Mouse (Mus musculus): ENCODE data around the gene Dner.

Gene Dner

GRCm38 (mm10) chr1:84436281-84436680 is 259.7 kb downstream of the Dner start:
- no peak for DNase-seq

DNA sequence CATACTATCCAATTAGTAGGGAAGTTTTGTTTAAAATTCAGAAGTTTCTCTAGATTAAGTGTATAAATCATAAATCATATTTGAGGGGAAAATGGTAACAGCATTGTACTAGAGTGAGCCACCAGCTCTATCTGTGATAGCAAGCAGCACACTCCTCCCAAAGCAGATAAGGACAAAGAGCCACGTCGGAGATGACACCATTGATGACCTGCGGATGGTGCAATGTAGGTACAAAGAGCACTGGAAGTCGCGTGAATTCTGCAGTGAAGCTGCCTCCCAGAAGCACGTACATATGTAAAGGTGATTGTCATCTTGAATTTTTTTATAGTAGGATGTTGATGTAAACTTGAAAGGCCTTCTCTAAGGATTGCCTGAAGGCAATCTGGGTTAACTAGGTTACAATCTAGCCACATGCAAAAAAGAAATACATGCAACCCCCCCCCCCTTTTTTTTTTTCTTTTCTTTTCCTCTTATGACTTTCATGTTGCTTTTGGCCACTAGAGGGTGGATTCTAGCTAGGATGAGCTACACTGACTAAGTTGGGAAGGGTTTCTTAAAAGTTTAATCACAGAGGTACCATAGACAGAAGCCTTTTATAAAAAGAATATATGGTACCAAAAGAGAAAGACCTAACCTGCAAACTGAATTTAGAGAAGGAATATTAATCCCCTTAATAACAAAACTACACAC is 262.6 kb downstream of the Dner start:
- no peak for DNase-seq

GRCm38 (mm10) chr1:84432311-84432710 is 263.7 kb downstream of the Dner start:
- DNase-seq = no peak

GRCm38 (mm10) chr1:84428331-84428730 is 267.7 kb downstream of the Dner start:
- no peak for DNase-seq

DNA sequence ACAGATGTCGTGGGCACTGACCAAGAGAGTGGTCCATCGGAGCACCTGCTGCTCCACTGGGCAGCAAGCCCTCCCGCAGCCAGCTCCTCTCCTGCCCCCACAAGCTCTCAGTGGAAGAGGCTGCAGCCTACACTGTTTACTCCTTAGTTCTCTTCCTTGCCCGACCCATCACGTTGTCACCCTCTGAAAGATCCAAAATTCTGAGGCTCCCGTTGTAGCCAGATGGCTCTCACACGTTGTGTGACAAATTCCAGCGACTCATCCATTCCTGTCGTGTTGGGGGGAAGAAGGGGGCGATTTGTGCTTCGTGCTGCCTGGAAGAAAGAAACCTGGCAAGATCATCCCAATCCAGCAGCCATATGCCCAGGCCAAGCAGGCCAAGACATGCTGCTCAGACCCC is 268.3 kb downstream of the Dner start:
- DNase-seq = no peak

GRCm38 (mm10) chr1:84426679-84427078 is 269.3 kb downstream of the Dner start:
- DNase-seq = no peak

- DNase-seq = no peak
These were observed 273.1 kb downstream of the Dner start for GRCm38 (mm10) chr1:84422881-84423280.

- no peak for DNase-seq
These were observed 274.2 kb downstream of the Dner start for GRCm38 (mm10) chr1:84421845-84422244.

DNA sequence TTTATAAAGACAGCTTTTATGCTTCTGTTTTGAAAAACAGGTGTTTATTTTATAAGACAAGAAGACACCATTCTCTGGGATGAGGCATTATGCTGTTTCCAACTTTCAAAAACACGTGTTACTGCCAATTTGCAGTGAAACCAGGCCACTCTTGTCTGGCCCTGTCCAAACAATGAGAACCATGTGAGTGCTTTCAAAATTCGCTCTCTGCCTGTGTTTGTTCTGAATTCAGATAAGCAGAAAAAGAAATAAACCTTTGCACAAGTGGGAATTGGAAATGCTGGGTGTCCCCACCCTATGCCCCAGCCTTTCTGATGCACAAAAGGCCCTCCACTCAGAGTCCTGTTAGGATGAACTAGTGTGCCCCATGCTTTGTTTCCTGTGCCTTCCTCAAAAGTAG is 276.6 kb downstream of the Dner start:
- no peak for DNase-seq

DNA sequence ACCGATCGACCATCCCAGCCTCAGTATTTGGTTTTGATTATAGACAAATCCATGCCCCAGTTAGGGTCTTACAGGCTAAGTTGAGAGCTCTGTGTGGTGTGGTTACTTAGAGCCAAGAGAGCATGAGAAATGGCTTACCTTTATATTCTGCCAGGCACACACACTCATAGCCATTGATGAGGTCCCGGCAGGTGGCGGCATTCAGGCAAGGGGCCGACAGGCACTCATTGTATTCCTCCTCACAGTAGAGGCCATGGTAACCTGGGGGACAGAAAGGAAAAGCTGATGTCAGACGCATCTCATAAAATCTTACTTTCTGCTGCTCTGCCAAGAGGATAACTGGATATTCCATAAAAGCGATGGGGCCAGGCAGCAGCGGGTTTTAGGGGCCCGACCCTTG is 277.5 kb downstream of the Dner start:
- no peak for DNase-seq

DNA sequence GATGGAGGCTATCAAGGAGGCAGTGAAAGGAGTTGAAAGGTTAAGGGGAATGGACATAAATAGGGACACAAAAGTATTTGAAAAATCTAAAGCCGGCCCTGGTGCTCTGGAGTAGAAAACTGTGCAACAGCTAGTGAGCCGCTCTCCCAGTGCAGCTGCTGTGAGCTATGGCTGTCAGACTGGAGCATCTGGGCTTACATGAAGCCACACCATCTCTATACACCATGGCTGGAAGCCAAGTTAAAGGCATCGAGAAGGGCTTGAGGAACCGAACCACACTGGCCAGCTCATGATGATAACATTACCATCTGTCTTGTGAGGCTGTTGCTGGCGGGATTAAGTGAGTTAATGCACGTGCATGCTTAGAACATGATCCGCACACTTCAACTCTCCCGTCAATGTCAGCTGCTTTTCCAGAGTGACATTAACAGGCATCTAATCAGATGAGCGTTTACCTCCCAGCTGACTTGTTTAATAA is 278.2 kb downstream of the Dner start:
- DNase-seq = no peak

- no peak for DNase-seq
These were observed 278.7 kb downstream of the Dner start for GRCm38 (mm10) chr1:84417276-84417675.

GRCm38 (mm10) chr1:84414464-84414863 is 281.6 kb downstream of the Dner start:
- DNase-seq = no peak

DNA sequence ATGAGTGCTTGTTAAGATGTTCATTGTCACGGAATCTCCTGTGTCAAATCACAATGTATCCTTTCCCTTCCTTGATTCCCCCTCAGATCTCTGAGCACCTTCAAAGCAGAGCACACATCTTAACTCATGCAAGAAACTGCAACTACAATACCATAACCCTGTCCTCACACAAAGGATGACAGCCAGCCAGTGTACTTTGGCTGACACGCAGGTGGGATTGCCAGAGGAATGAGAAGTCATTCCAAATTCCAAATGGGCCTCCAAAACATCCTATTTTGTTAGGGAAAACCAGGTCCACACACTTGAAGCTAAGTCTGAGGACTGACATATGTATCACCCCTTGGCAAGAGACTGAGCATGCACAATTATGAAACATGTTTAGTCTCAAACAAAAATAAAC is 286.5 kb downstream of the Dner start:
- no peak for DNase-seq

DNA sequence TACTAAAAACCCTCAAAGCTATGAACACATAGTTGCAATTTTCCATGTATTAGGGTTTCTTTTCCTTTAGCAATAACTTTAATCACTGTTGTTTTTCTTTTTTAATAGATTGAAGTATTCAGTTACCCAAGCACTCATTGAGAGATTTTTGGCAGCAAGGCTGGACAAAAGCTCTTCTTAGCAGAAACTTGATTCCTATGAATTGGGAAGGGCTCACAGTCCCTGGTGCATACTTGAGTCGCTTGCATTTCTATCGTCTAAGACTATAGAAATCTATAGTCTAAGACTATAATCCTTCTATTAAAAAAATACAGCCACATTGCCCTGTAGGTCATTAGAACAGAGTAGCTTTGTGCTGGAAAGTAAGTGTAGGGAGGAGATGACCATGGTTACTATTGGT is 287.1 kb downstream of the Dner start:
- no peak for DNase-seq

DNA sequence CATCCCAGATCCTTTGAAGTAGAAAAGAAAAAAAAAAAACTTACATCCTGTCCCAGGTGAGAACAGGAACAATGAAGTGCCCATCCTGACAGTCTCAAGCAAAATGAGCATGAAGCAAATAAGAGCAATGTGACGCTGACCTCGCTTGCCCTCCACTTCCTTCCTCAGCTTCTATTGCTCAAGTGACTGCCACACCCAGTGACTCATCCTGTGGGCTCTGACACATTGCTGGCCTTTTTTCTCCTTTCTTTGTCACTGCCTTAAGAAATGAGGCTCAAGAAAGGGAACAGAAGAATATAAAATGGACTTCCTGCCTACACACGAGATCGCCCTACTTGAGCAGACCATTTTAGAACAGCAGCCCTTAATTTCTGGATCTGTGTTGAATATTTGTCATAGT is 289.1 kb downstream of the Dner start:
- DNase-seq = peak; percentile 57

- no peak for DNase-seq
These were observed 290.3 kb downstream of the Dner start for GRCm38 (mm10) chr1:84405551-84406290.

DNA sequence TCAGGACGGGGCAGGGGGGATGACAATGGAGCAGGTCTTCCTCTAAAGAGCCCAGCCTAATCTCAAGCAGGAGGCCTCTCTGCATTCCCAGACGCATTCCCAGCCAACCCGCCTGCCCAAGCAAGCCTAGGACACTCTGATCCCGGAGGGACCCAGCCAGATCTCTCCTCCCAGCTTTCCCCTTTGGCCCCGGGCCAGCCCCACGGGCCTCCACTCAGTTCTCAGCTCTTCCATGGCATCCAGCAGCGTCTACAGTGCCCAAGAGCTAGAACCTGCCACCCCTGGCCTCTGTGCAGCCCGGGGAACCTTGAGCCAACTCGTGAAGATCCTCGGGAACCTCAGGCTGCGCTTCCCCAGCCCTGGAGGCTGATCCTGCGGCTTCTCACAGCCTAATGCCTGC is 291.1 kb downstream of the Dner start:
- peak; percentile 35 for DNase-seq

GRCm38 (mm10) chr1:84402154-84402553 is 293.9 kb downstream of the Dner start:
- DNase-seq = no peak

- no peak for DNase-seq
These were observed 296.4 kb downstream of the Dner start for GRCm38 (mm10) chr1:84399671-84400070.

GRCm38 (mm10) chr1:84399118-84399517 is 296.9 kb downstream of the Dner start:
- no peak for DNase-seq

GRCm38 (mm10) chr1:84396787-84397186 is 299.2 kb downstream of the Dner start:
- DNase-seq = no peak

DNA sequence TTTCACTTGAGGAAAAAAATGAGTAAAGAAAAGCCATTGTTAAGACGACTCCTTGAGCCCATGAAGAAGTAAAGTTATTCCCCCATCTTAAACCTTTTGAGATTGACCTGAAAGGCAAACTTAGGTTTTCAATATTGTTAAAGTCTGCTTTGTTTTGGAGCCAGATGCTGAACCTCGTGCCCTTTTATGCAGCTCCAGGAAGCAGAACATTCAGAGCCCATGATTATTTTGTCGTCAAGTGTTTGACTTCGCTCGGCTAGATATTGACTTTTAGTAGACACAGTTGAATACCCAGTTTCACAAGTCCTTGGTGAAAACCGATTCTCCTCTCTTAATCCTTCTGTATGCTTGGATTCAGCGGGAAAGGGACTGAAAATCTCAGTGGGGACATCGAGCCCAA is 300.1 kb downstream of the Dner start:
- DNase-seq = no peak

GRCm38 (mm10) chr1:84390961-84391360 is 305.1 kb downstream of the Dner start:
- DNase-seq = no peak

DNA sequence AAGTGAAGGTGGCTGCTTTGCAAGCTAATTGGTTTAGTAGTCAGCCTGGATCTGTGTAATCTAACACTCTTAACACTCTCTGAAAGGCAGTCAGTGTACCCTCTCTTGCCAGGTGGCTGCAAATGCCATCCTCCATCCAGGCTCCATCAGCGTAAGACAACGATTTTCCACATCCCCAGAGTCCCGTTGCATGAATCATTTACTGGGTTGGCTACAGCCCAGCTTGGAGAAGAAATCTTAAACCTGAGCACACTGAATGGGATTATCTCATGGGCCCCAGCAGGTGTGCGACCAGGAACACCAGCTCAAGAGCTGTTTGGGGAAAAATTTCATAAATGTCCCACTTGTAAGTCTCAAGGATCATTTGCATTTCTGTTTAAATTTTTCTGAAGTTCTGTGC is 308.4 kb downstream of the Dner start:
- no peak for DNase-seq

All from lung, postnatal 14 days (tissue).